Mouse (Mus musculus): ENCODE data around the gene Olfr1298.

The Olfr1298 gene

DNA sequence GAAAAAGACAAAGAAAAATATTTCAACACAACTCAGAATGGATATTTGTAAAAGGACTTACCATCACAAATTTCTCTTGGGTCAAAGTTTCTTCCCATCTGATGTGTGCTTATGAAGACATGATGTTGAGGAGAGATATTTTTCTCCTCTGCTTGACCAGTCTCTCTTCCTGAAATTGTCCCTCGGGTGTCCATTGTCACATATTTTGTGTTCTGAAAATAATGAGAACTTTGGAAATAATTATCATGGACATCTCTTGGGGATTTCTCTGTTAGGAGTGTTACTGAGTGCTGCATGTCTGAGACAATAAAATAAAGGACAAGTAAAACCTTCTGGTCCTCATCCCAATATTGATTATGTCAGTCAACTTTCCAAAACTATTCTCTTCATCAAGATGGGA is at the start of gene Olfr1298:
Gene Olfr1298 (minus strand): TSS at position 101 of the 400 bp plus-strand sequence.
- no peak for DNase-seq (ENCODE audit: low spot score in 2 of 2)

DNA sequence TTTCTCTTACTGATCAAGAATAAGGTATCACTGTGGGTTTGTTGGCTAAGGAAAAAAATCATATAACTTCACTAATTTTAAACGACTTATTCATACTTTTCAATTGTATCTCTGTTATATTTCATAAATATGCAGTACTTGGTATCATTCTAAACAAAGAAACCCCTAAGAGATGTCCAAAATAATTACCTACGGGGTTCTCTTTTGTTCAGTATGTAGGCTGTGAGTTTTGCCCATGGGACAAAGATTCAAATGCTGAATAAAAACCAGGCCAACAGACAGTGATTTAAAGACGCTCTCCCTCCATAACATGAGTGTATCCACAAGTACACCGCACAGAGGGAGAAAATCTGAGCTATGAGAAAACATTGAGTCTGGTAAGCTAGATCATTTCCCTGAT is 12.1 kb upstream of the Olfr1298 start, which contains the start of gene Olfr1299:
Gene Olfr1299 (plus strand): TSS at position 301 of the 400 bp plus-strand sequence.
- no peak for DNase-seq (ENCODE audit: low spot score in 2 of 2)

GRCm38 (mm10) chr2:111626397-111626796 is 22.6 kb downstream of the Olfr1298 start, which contains the start of gene Olfr1297:
TSS of gene Olfr1297 (minus strand) at chr2:111626497.
- DNase-seq (ENCODE audit: low spot score in 2 of 2): no peak
